Mouse (Mus musculus) CD8-positive naive resting alpha-beta T cell, adult 57 days (primary cell): Measurements from ENCODE around the gene 1700028P14Rik. TPM values are rescaled to one million over a fixed set of nuclear protein-coding genes. Genes with fewer than 3 reads are reported as not detected.

Source experiments
- total RNA-seq: library from RNA; stranded (reverse); gene quantifications from one replicate; pipeline ENCODE4 v1.2.4, GENCODE M21; 2023

The 1700028P14Rik gene
- total RNA-seq: not detected

GRCm38 (mm10) chr19:23652644-23653043 lies at the start of gene 1700028P14Rik:
1700028P14Rik (minus strand) TSS chr19:23652812.

GRCm38 (mm10) chr19:23687296-23688021 lies 34.8 kb upstream of the 1700028P14Rik start, which contains the start of gene Ptar1:
Ptar1 (plus strand) TSS chr19:23687429.

Other genes starting within 250 kb of the 1700028P14Rik start
- not detected for gene Mamdc2, start 204.4 kb downstream of the 1700028P14Rik start, total RNA-seq
- gene Ptar1, start 34.6 kb upstream of the 1700028P14Rik start, total RNA-seq: 38.8 TPM
- gene Apba1, start 106.1 kb upstream of the 1700028P14Rik start, total RNA-seq: 0.09 TPM